Mouse (Mus musculus) induced T-regulatory cell, adult 2 months (primary cell): ENCODE measurements around the gene Cuta.

Experiments used
- DNase-seq: peaks from one replicate; pipeline ENCODE4 v3.0.0-alpha.2; 2012; ENCODE audit warnings: low read depth

Gene Cuta

DNA sequence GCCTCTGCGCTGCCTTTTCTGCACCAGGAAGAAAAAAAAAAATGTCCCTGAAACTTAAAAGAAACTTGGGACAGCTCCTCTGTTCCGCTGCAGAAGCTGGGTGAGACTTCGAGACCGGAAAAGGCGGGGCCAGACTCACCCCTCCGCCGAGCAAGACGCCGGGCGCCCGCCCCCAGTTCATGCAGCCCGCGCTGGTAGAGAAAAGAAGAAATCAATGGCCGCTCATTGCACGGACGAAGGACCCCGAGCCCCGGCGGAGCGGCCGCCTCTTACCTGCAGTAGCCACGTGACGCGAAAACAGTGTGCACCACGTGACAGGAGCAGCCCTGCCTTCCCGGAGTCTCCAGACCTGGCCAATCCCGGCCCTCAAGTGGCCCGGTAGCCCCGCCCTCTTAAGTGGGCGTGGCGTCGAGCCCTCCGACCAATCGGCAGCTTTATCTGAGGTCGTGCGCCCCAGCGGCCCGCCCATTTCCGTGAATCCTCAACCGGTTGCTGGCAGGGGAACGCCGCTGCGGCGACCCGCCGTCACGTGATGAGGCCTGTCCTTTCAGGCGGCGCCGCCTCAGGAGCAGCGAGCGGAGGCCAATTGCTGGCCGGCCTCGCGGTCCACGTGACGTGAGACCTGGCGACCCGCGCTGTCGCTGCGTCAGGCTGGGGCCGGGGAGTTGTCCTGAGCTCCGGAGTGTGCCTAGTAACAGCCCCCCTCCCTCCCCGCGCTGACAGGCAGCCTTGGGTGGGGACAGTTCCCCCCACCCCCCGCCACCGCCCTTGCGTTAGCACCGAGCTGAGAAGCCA, at the start of gene Cuta:
Cuta (minus strand) TSS at position 392 of the 795 bp plus-strand sequence.
- peak; percentile 100 for DNase-seq

DNA sequence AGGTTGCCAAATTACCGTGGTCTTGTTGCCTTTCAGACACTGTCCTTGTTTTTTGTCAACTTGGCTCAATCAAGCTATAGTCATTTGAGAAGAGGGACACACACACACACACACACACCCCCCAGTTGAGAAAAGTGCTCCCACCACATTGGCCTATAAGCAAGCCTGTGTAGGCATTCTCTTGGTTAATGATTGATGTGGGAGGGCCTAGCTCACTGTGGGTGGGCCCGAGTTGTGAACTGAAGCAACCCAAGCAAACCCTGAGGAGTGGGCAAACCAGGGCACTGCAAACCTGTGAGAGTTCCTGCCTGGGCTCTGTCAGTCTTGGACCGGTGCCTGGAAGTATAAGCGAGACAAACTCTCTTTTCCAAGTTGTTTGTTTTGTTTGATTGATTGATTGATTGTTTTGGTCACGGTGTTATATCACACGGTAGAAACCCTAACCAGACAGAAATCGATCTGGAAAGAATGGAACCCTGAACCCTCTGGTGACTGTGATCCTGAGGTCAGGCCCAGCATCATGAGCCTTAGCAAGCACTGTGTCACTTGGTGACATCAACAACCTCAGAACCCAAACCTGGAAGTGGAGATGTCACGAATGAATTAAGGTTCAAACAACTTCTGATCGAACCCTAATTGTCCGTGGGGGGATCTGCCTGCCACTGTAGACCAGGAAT, 46.3 kb upstream of the Cuta start:
- DNase-seq: no peak

DNA sequence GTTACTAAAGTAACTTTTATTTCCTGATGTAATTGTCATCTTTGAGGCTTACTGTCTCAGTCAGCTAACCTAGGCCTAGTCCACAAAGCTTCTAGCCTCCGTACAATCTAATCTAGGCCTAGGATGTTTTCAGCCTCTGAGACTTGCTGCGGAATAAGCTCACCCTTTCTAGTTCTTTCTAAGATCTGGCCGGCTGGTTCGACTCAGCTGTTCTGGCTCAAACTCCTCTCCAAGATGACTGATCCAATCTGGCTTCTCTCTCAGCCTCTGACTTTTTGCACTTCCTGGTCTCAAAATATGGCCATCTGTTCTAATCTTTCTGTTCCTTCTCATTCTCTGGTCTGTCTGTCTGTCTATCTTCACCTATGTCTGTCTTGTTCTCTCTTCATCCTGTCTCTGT, 44.0 kb upstream of the Cuta start:
- no peak for DNase-seq

DNA sequence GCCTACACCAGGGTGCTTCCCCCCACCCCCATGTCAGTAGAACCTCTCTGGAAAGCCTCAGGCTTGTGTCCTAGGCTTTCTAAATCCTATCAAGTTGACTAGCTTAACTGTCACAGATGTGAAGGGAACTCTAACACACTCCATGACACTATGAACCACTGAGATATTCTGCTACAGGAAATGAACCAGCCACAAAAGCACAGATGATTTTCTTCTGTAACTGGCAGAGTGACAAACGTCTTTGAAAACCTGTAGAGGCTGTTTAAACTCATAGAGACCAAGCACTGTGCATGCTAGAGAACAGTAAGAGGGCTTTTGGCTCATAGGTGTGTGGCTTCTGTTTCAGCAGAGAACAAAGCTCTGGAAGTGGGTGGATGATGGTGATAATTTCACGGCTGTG, 41.7 kb upstream of the Cuta start:
- DNase-seq: no peak

DNA sequence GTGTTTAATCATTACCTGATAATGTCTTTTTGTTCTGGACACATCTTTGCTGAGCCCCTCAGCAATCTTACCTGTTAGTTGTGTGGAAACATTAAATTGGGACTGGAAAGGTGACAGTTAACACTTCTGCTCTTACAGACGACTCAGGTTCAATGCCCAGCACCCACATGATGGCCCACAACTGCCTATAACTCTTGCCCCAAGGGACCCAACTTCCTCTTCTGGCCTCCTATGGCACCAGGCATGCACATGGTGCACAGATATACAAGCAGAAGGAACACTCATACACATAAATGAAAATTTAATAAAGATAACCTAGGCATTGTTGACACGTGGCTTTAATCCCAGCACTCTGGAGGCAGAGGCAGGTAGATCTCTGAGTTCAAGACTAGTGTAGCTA, 40.1 kb upstream of the Cuta start:
- DNase-seq: no peak

DNA sequence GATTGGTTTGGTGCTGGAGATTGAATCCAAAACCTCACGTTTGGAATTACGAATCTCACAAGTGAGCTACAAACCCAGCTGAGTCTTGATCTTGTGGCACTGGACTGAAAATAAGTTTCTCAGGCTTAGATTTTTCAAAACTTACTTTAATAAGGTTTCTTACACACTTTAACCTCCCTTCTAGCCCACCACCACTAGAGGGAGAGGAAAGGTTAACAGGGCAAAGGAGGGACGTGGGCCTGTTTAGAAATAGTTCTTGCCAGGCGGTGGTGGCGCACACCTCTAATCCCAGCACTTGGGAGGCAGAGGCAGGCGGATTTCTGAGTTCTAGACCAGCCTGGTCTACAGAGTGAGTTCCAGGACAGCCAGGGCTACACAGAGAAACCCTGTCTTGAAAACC, 38.0 kb upstream of the Cuta start:
- peak; percentile 47 for DNase-seq

DNA sequence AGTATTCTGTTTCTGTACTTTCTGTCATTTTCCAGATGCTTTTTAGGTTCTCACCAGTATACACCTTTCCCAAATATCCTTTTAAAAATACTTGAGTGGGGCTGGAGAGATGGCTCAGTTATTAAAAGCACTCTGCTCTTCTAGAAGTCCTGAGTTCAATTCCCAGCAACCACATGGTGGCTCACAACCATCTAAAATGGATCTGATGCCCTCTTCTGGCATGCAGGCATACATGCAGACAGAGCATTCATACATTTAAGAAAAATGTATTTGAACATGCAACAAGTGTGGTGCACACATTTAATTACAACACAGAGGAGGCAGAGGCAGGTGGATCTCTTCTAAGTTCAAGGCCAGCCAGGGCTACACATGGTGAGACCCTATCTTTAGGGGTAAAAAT, 36.0 kb upstream of the Cuta start:
- peak; percentile 38 for DNase-seq

DNA sequence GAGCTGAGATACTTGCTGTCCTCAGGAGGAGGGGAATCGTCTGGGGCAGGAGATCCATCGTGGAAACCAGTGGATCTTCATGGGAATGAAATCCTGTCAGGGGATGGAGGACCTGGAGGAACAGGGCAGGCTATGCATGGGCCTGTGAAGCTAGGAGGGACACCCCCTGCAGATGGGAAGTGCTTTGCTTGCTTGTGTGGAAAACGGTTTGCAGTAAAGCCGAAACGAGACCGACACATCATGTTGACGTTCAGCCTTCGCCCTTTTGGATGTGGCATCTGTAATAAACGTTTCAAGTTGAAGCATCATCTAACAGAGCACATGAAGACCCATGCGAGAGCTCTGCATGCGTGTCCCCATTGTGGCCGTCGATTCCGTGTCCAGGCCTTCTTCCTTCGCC, 35.2 kb upstream of the Cuta start:
- no peak for DNase-seq

DNA sequence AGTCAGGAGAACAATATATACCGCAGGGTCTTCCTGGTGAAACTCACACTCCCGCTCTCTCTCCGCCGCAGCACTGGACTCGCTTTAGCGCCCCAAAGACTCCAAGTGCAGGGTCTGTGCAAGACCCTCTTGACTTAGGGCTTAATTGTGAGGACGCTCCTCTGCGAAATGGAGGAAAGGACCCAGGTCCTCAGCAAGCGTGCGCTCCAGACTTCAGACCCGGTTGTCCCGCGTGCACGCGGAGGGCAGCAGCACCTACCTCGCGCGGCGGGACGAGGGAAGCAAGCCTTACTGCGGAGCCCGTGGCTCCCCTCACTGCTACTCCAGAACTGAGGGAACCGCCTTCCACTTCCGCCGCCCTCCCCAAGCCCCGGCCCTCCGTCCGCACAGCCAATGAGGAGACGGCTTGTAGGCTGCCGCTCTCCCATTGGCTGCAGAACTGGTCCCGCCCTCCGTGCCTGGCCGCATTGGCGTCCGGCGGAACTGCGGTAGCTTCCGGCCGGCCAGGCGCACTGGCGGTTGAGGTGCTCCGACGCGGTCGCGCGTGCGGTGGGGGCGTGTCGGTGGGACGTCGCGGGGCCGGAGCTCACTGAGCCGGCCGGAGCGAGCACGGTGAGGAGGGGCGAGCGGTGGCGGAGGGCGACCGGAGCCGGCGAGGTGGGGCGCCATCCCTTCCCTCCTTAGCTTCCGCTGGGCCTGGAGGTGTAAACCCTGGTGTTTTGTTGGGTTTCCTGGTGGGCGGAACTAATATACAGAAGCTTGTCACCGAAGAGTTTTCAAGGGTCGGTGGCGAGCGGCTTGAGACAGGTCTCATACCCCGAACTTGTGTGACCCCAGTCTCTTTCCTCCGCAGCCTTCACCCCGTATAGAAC, 33.6 kb upstream of the Cuta start, which contains the start of gene Zbtb9:
Zbtb9 (plus strand) TSS at position 465 of the 872 bp plus-strand sequence.
- peak; percentile 97 for DNase-seq

DNA sequence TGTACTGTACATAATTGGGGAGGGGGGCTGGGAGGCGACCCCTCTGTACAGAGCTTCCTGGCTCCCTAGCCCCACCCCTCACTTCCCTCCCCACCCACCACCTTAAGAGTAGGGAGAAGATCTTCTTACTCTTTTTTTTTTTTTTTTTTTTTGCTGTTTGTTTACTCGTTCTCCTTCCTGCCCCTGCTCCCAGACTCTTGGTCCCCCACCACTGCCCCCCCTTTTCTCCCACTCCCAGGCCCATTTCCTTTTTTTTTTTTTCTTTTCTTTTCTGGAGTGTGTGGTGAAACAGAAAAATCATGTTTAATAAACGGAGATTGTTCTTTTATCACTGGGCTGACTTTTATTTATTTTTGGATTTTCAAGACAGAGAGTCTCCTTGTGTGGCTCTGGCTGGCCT, 32.7 kb upstream of the Cuta start:
- DNase-seq: no peak

DNA sequence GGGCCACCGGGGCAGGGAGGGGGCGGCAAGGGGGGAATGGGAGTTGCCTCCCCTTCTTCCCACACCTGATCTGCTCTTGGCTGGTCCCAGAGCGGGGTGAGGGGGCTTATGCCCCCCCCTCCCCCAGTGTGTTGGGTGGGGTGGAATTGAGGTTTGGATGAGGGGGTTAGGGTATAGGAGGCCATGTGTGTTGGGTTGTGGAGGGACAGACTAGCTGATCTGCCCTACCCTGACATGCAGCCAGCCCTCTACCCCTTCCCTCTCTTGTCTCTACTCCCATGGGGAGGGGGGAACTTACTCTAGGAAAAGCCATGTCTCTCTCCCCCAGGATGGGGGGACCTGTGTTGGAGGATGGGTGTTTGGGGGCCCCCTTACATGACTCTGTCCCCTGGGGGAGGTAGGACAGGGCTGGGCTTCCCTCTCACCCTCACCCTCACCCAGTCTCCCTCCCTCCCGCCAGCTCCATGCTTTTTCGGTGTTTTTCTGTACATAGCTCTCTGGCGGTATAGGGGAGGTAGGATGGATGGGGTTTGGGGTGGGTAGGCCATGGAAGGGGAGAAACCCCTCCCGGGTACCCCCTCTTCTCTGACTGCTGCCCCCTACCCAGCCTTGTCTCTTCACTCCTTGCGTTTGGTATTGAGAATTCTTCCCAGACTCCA, 32.0 kb upstream of the Cuta start:
- no peak for DNase-seq

DNA sequence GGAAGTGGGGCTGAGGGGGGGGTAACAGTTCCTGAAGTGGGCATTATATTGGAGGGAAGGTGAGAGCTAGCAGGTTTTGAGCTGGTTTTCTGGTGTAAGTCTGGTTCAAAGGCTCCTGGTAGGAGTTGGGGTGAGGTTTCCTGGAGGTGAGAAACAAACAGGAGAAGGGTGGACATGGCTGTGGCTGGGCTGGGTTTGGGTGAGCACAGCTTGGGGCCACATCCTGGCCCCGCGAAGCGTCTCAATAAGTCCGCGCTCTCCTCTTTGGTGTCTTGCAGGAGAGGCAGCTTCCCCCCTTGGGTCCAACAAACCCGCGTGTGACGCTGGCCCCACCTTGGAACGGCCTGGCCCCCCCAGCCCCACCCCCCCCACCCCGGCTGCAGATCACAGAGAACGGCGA, 30.9 kb upstream of the Cuta start:
- DNase-seq: no peak

DNA sequence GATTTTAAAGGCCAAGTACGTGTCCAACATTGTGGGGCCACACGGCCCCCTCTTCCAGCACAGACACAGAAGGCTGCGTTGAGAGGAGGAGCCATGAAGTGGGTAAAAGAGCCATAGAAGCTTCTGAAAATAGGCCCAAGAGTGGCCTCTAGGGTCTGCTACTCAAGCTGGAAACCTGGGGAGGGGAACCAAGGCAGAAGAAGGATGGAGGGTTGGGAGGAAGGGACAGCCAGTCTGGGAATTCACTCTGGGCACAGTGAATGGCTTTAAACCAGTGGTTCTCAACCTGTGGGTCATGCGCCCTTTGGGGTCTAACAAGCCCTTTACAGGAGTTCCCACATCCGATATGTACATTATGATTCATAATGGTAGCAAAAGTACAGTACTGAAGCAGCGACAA, 29.9 kb upstream of the Cuta start:
- DNase-seq: no peak

DNA sequence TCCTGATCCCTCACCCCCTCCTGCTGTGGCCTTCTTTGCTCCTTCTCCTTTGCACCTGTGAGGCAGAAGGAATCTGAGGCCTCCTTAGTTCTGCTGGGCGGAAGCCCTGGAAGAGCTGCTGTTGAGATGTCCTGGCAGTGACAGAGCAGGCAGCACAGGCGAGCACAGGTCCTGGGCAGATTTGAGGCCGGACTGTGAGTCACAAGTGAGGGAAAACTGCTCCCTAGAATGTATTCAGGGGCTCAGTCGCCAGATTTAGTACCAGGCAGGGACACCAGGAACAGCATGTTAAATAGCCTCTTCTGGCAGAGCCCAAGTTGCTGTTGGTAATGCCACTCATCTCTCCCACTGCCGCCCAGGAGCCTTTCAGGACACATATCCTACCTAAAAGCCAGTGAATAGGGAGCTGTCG, 28.8 kb upstream of the Cuta start:
- no peak for DNase-seq

DNA sequence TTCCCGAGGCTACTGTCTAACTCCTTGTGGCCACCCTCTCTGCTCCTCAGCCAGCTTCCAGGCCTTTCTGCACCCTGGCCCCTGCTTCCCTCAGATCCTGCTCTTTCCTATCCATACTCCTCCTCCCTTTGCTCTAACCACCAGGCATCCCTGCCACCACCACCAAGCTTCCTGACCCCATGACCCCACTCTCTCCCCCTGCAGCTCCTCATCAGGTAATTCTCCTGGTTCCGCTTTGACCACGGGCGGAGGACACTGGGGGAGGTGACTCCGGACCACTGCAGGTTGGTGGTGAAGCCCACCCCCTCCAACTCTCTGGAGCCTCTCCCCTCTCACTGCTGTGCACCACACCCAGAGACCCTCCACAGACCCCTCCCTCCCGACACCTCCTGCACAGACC, 28.1 kb upstream of the Cuta start:
- DNase-seq: no peak

DNA sequence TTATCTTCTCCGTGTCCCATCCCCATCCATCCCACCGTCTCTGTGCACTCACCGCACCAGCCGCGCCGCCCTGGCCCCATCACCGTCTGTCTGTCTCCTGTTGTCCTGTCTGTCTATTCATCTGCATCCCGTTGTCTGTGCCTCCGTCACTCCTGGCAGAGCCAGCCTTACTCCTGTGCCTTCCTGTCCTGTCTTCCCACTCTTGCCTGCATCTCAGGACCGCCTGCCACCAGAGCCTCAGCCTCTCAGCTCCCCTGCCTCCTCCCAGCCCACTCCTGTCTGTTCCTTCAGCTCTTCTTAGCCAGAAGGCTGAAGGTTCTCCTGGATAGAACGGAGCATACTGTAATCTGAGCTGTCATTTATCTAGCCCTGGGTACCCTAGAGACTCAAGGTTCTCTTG, 27.6 kb upstream of the Cuta start:
- no peak for DNase-seq

DNA sequence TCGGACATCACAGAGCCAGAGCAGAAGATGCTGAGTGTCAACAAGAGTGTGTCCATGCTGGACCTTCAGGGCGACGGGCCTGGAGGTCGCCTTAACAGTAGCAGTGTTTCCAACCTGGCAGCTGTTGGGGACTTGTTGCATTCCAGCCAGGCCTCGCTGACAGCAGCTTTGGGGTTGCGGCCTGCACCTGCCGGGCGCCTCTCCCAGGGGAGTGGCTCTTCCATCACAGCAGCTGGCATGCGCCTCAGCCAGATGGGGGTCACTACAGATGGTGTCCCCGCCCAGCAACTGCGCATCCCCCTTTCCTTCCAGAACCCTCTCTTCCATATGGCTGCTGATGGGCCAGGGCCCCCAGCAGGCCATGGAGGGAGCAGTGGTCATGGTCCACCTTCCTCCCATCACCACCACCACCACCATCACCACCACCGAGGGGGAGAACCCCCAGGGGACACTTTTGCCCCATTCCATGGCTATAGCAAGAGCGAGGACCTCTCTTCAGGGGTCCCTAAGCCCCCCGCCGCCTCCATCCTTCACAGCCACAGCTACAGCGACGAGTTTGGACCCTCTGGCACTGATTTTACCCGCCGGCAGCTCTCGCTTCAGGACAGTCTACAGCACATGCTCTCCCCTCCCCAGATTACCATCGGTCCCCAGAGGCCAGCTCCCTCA, 22.3 kb upstream of the Cuta start:
- DNase-seq: no peak

DNA sequence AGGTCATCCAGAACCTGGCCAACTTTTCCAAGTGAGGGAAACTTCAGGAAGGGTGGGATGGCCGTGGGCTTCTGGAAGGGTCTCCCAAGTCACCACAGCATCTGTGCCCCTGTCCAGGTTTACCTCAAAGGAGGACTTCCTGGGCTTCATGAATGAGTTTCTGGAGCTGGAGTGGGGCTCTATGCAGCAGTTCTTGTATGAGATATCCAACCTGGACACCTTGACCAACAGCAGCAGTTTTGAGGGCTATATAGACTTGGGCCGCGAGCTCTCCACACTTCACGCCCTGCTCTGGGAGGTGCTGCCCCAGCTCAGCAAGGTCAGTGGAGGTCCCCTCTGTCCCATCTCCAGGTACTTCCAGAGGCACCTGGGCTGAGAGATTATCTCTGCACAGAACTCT, 20.4 kb upstream of the Cuta start:
- no peak for DNase-seq

DNA sequence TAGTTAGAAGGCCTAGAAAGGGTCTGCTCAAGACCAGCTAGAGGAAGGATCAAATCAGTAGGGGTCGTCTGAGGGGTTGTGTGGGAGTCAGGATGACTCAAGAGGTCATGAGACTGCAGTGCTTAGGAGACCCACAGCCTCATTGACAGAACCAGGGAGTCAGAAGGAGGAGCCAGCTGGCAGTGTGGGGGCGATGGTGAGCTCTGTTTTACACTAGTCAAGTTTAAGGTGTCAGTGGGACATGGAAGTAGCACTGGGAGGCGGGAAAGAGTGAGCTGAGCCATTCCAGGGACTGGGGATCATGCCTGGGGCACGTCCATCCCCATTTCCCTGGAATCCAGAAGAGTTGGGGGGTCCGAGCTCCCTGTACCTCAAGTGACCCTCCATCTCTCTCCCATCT, 19.5 kb upstream of the Cuta start:
- no peak for DNase-seq

DNA sequence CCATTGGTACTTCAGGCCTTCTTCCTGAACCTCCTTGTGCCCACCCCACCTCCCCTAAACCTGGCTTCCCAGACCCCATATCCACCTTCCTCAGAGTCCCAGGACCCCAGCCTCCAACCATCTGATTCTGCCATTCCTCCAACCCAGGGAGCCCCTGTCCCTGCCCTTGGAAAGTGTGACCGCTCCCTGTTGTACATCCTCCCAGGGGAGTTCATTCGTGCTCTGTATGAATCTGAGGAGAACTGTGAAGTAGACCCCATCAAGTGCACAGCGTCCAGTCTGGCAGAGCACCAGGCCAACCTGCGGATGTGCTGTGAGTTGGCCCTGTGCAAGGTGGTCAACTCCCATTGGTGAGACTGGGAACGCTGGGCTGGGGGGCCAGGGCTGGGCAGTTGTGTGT, 18.5 kb upstream of the Cuta start:
- no peak for DNase-seq

DNA sequence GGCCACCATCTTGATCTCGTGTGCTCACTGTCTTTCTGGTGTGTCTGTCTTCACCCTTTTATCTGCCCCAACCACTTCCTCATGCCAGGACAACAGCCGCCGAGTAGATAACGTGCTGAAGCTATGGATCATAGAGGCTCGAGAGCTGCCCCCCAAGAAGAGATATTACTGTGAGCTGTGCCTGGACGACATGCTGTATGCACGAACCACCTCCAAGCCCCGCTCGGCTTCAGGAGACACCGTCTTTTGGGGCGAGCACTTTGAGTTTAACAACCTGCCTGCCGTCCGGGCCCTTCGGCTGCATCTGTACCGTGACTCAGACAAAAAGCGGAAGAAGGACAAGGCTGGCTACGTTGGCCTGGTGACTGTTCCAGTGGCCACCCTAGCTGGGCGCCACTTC, 17.5 kb upstream of the Cuta start:
- no peak for DNase-seq

DNA sequence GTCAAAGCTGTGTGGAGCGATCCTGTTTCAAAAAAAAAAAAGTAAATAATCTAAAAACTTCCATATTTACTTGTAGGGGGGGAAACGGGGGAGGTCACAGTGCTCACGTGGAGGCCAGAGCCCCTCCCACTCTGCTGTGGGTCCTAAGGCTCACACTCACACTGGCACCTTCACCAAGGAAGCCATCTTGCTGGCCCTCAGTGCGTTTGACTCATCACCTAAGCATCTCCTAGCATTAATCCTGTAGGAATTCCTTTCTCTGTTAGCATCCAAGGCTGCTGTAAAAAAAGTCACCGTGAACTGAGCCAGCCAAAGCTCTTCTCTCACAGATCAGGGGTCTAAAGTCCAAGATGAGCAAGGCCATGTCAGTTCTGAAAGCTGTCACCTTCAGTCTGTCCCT, 16.9 kb upstream of the Cuta start:
- no peak for DNase-seq
